Mouse (Mus musculus): Measurements from ENCODE around the gene Gm15013.

Gm15013 gene

DNA sequence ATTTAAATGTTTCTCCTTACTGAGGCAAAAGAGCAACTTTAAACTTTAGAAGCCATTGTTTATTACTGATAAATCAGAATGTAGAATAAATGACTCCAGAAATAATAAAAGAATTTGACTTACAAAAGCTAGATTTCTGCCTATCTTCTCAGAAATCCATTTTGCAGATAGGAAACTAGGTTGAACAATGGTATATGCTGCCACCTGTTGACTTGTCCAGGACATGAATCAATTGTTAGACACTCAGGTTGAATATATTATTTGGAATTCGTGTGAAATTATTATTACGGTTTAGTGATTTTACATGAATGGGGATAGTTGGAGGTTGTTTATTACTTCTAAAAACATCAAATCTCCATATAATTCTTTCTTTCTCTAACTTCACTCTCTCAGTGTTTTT is 48.5 kb downstream of the Gm15013 start:
- Histone ChIP-seq H3K4me1 (replicated peaks; ENCODE audit: low read depth, low read length) (no peaks in the 10 kb centered on the region), H3K27me3 (ENCODE audit: insufficient read depth, low read length) (no peaks in the 10 kb centered on the region), H3K4me3 (replicated peaks; ENCODE audit: low read length) (no peak overlapping the region), H3K9me3 (ENCODE audit: low read length) (no peaks in the 10 kb centered on the region), H3K36me3 (ENCODE audit: insufficient read depth, low read length) (no peaks in the 10 kb centered on the region)
- TF ChIP-seq POU5F1 (IDR thresholded peaks at IDR 0.05; ENCODE audit: borderline replicate concordance, low read length) (no peak), NANOG (IDR thresholded peaks at IDR 0.05; ENCODE audit: borderline replicate concordance, low read length) (no peak), CTCF (conservative IDR thresholded peaks at IDR 0.05; ENCODE audit: low read length) (no peak)

All from E14TG2a.4 (cell line).